Mouse (Mus musculus): ENCODE results near the gene Rbm26. TPM values are rescaled to one million over a fixed set of nuclear protein-coding genes. Genes with fewer than 3 reads are reported as not detected.

Rbm26 gene
- polyA plus RNA-seq, 1 experiment from 2014 or later = 27.0 TPM

DNA sequence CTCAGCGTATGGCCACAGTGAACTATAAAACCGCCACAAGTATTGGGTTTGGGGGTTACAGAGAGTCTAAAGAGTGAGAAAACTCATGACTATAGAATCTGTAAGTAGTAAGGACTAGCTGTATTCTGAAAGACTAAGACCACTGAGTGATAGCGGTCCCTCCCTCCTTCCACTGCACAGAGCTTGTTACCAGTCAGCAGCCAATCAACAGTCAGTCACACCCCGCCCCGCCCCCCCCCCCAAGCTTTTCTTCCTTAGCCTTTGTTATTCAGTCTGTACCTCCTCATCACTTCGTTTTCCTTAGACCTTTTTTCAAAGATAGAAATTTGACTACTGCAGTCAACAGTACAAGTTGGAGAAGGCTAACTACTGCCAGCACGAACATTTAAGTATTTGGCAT, 1.9 kb upstream of the Rbm26 start:
- H3K27me3 ChIP-seq (ENCODE audit: control insufficient read depth, insufficient read depth, low read depth, low read length) = no peaks in the 10 kb centered on the region
- no peak overlapping the region for H3K9ac ChIP-seq (ENCODE audit: low read length)
- H3K4me3 ChIP-seq (ENCODE audit: low read length) = no peak overlapping the region
- H3K4me1 ChIP-seq (replicated peaks; ENCODE audit: control insufficient read depth, insufficient read depth, low read length) = peaks cover 14% of the 10 kb centered on the region
- H3K4me2 ChIP-seq (ENCODE audit: low read depth, low read length) = no peak overlapping the region
- no peaks in the 10 kb centered on the region for H3K9me3 ChIP-seq (ENCODE audit: control insufficient read depth, low read length)
- no peak overlapping the region for H3K27ac ChIP-seq (ENCODE audit: low read length)
- H3K36me3 ChIP-seq (ENCODE audit: control insufficient read depth, insufficient read depth, low read length) = no peaks in the 10 kb centered on the region
- no peak for ATAC-seq (ENCODE audit: low read depth)
- 53% methylated on average over 7 of the region's 7 CpGs for WGBS

DNA sequence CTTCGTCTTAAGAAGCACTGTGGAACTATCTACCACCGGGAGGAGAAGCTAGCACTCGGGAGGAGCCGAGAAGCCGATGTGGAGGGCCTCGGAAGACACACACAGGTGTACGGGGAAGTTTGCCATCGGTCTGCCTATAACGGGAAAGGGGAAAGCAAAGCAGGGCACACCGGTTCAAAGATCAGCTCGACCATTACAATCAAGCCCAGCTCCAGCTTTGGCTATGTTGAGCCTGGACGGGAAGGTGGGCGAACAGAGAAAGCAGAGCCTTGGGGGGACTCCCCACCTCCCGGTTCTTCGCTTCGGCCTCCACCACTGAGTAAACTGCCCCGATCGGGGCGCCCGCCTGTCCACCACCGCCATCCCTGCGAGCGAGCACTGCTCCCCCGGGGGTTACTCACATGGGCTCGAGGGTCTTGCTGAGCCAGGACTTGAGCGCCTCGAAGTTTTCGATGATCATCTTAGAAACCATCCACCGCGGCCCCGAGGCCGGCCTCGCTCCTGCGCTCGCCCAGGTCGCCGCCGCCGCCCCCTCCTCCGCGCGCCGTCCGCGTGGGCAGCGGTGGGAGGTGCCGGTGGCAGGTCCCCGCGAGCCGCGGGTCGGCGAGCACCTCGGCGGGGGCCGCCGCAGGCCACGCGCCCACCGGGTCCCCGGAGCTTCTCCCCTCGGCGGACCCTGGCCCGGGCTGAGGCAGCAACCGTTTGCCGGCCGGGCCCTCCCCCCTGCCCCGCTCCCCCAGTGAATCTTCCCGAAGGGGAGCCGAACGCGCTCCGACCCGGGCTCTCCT, 552 bp downstream of the Rbm26 start:
- H3K9ac ChIP-seq (ENCODE audit: low read length) = peak overlapping the region; percentile 98
- WGBS = under 1% methylated on average over 58 of the region's 74 CpGs
- H3K27me3 ChIP-seq (ENCODE audit: control insufficient read depth, insufficient read depth, low read depth, low read length) = no peaks in the 10 kb centered on the region
- peak overlapping the region; percentile 83 for H3K27ac ChIP-seq (ENCODE audit: low read length)
- H3K9me3 ChIP-seq (ENCODE audit: control insufficient read depth, low read length) = no peaks in the 10 kb centered on the region
- peak overlapping the region; percentile 95 for H3K4me3 ChIP-seq (ENCODE audit: low read length)
- H3K36me3 ChIP-seq (ENCODE audit: control insufficient read depth, insufficient read depth, low read length) = no peaks in the 10 kb centered on the region
- ATAC-seq (ENCODE audit: low read depth) = peak; percentile 76
- peaks cover 17% of the 10 kb centered on the region for H3K4me1 ChIP-seq (replicated peaks; ENCODE audit: control insufficient read depth, insufficient read depth, low read length)
- H3K4me2 ChIP-seq (ENCODE audit: low read depth, low read length) = peak overlapping the region; percentile 76

DNA sequence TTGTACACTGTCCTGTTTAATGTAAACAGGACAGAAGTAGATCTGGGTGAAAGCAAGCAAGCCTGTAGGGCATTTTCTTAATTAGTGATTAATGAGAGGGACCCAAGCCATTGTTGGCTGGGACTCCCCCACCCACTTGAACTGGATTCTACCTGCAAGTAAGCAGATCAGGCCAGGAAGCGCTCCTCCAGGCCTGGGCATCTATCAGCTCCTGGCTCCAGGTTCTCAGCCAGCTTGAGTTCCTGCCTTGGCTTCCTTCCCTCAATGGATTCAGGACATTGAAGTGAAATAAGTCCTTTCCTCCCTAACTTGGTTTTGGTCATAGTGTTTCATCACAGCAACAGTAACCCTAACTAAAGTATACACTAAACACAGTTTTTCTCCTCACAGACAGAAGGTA, 9.9 kb downstream of the Rbm26 start:
- H3K4me3 ChIP-seq (ENCODE audit: low read length) = no peak overlapping the region
- no peak overlapping the region for H3K4me2 ChIP-seq (ENCODE audit: low read depth, low read length)
- ATAC-seq (ENCODE audit: low read depth) = no peak
- no peaks in the 10 kb centered on the region for H3K36me3 ChIP-seq (ENCODE audit: control insufficient read depth, insufficient read depth, low read length)
- no peaks in the 10 kb centered on the region for H3K9me3 ChIP-seq (ENCODE audit: control insufficient read depth, low read length)
- no peak overlapping the region for H3K9ac ChIP-seq (ENCODE audit: low read length)
- no peaks in the 10 kb centered on the region for H3K27me3 ChIP-seq (ENCODE audit: control insufficient read depth, insufficient read depth, low read depth, low read length)
- no peaks in the 10 kb centered on the region for H3K4me1 ChIP-seq (replicated peaks; ENCODE audit: control insufficient read depth, insufficient read depth, low read length)
- WGBS = 100% methylated on average over 1 of the region's 1 CpGs
- no peak overlapping the region for H3K27ac ChIP-seq (ENCODE audit: low read length)

DNA sequence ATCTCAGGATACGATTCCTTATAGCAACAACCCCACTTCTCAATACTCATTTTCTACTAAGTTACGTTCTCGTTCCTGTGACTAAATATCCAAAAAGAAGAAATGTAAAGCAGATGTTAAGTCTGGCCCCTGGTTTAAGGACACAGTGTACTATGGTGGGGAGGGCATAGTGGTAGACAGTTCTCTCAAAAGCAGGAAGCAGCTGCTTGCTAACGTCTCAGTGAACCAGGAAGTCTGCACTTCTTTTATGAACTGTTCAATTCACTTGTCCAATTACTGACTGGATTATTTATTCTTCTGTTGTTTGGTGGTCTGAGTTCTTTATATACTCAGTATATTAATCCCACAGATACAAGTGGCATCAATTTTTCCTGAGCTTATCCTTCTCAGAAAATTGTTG, 12.3 kb downstream of the Rbm26 start:
- no peak overlapping the region for H3K27ac ChIP-seq (ENCODE audit: low read length)
- no peak for ATAC-seq (ENCODE audit: low read depth)
- no peaks in the 10 kb centered on the region for H3K4me1 ChIP-seq (replicated peaks; ENCODE audit: control insufficient read depth, insufficient read depth, low read length)
- H3K9ac ChIP-seq (ENCODE audit: low read length) = no peak overlapping the region
- 74% methylated on average over 4 of the region's 4 CpGs for WGBS
- H3K4me2 ChIP-seq (ENCODE audit: low read depth, low read length) = no peak overlapping the region
- H3K9me3 ChIP-seq (ENCODE audit: control insufficient read depth, low read length) = no peaks in the 10 kb centered on the region
- no peaks in the 10 kb centered on the region for H3K27me3 ChIP-seq (ENCODE audit: control insufficient read depth, insufficient read depth, low read depth, low read length)
- no peak overlapping the region for H3K4me3 ChIP-seq (ENCODE audit: low read length)
- 0 out of 2 replicates have a peak, but pooled peaks cover 2% of the 10 kb centered on the region for H3K36me3 ChIP-seq (ENCODE audit: control insufficient read depth, insufficient read depth, low read length)

DNA sequence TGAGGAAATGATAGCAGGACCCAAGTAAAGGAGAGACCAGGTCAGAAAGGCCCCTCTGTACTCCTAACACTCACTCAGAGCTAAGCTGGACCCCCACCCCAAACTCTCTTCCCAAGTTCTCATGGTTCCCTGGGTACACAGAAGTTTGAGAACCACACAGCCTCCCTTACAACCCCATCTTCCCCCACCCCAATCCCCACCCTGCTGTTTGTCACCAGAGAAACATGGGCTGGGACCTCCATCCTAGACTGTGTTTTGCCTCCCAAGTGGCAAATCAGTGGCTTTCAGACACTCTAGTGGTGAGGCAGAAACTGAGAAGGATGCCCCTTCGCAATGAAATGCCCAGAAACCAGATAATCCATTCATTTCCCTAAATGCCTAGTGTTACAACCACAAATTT, 15.8 kb downstream of the Rbm26 start:
- Histone ChIP-seq H3K4me2 (ENCODE audit: low read depth, low read length) (no peak overlapping the region), H3K27ac (ENCODE audit: low read length) (no peak overlapping the region), H3K9me3 (ENCODE audit: control insufficient read depth, low read length) (no peaks in the 10 kb centered on the region), H3K9ac (ENCODE audit: low read length) (no peak overlapping the region), H3K4me1 (replicated peaks; ENCODE audit: control insufficient read depth, insufficient read depth, low read length) (no peaks in the 10 kb centered on the region), H3K4me3 (ENCODE audit: low read length) (no peak overlapping the region), H3K27me3 (ENCODE audit: control insufficient read depth, insufficient read depth, low read depth, low read length) (no peaks in the 10 kb centered on the region), H3K36me3 (ENCODE audit: control insufficient read depth, insufficient read depth, low read length) (peaks cover 10% of the 10 kb centered on the region; the same call in 1 of the 2 replicates)
- ATAC-seq (ENCODE audit: low read depth) = no peak
- WGBS = 89% methylated on average over 1 of the region's 1 CpGs

DNA sequence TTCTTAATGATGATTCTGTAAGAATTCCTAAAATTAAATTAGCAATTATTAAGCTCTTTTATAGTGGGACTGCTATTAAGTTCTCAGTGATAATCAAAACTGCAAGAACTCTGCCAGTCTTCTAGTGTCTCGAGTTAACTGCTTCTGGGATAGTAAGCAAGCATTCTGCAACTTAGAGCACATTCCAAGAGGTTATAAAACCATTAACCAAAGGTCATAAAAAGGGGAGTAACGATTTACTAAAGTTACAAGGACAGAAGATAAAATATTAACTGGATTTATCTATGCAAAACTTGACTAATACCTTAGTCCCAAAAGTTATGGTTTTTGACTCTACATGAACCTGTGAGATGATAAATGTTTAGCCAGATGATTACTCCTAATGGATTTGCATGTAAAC, 18.6 kb downstream of the Rbm26 start:
- no peak overlapping the region for H3K9ac ChIP-seq (ENCODE audit: low read length)
- ATAC-seq (ENCODE audit: low read depth) = no peak
- 76% methylated on average over 2 of the region's 2 CpGs for WGBS

DNA sequence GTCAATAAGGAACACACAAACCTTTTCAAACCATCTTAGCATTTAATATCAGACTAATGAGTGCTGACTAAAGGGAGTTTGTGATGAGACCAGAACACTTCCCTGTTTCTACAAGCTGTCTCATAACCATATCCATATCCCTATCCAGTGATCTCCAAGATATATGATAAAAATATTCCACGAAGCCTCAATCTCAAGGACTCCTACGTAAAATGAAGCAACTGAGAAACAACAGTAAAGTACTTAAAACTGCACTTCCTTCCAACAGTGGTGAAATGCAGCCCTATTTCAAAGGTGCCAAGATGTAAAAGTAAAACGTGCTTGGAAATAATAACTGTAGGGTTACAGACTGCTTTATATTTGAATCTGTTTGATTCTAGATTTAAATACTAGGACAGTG, 43.1 kb downstream of the Rbm26 start:
- 93% methylated on average over 3 of the region's 3 CpGs for WGBS
- peaks cover 14% of the 10 kb centered on the region for H3K36me3 ChIP-seq (ENCODE audit: control insufficient read depth, insufficient read depth, low read length)
- H3K4me1 ChIP-seq (replicated peaks; ENCODE audit: control insufficient read depth, insufficient read depth, low read length) = no peaks in the 10 kb centered on the region
- ATAC-seq (ENCODE audit: low read depth) = no peak
- no peaks in the 10 kb centered on the region for H3K27me3 ChIP-seq (ENCODE audit: control insufficient read depth, insufficient read depth, low read depth, low read length)
- H3K9me3 ChIP-seq (ENCODE audit: control insufficient read depth, low read length) = no peaks in the 10 kb centered on the region
- no peak overlapping the region for H3K9ac ChIP-seq (ENCODE audit: low read length)
- no peak overlapping the region for H3K27ac ChIP-seq (ENCODE audit: low read length)
- H3K4me3 ChIP-seq (ENCODE audit: low read length) = no peak overlapping the region
- no peak overlapping the region for H3K4me2 ChIP-seq (ENCODE audit: low read depth, low read length)

More for the DNA sequence above, 18.6 kb downstream of the Rbm26 start:
- H3K9me3 ChIP-seq (ENCODE audit: control insufficient read depth, low read length) = no peaks in the 10 kb centered on the region
- H3K4me3 ChIP-seq (ENCODE audit: low read length) = no peak overlapping the region
- no peaks in the 10 kb centered on the region for H3K27me3 ChIP-seq (ENCODE audit: control insufficient read depth, insufficient read depth, low read depth, low read length)
- H3K36me3 ChIP-seq (ENCODE audit: control insufficient read depth, insufficient read depth, low read length) = peaks cover 10% of the 10 kb centered on the region; the same call in 1 of the 2 replicates
- no peak overlapping the region for H3K4me2 ChIP-seq (ENCODE audit: low read depth, low read length)
- H3K27ac ChIP-seq (ENCODE audit: low read length) = no peak overlapping the region
- no peaks in the 10 kb centered on the region for H3K4me1 ChIP-seq (replicated peaks; ENCODE audit: control insufficient read depth, insufficient read depth, low read length)

DNA sequence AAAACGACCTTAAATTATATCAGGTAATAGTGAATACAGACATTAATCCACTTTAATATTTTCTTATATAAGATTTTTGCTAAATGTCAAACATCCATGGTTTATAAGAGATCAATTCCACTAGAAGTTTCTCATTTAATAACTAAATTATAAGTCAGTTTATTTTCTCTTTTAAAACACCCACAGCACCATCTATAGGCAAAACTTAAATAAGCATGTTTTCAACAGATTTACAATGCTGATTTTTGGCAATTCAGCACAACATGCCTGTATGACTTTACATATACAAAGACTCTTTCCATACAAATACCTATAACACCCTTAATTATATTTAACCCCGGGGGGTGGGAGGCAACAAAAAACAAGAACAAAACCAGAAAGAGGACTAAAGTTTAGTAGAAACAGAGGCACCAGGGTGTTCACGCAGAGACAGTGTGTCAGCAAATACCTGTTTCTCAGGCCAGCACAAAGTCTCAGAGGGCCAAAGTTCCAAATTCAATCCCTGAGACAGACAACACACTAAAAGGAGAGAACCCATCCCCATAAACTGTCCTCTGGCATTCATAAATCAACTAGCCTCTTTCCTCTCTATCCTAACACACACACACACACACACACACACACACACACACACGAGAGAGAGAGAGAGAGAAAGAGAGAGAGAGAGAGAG, 49.3 kb downstream of the Rbm26 start:
- peaks cover 15% of the 10 kb centered on the region for H3K36me3 ChIP-seq (ENCODE audit: control insufficient read depth, insufficient read depth, low read length)

DNA sequence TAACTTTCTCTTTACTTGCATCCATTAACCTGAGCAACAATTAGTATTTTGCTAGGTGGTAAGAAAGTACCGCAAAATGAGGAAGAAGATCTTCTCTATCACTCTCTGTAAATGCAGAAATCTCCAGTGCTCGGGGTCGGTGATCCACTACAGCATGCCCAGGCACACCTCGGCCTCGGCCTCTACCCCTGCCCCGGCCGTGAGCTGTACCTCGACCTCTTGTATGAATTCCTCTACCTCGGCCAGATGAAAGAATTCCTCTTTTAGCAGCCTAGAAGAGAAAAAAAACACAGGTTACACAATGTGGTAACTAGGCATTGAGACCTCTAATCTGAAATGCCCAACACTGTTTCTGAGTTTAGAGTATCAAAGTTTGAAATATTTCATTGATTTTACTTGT, 52.6 kb downstream of the Rbm26 start:
- no peaks in the 10 kb centered on the region for H3K4me1 ChIP-seq (replicated peaks; ENCODE audit: control insufficient read depth, insufficient read depth, low read length)
- no peak overlapping the region for H3K4me3 ChIP-seq (ENCODE audit: low read length)
- H3K4me2 ChIP-seq (ENCODE audit: low read depth, low read length) = no peak overlapping the region
- H3K9me3 ChIP-seq (ENCODE audit: control insufficient read depth, low read length) = no peaks in the 10 kb centered on the region
- WGBS = 85% methylated on average over 9 of the region's 9 CpGs
- no peak for ATAC-seq (ENCODE audit: low read depth)
- no peak overlapping the region for H3K9ac ChIP-seq (ENCODE audit: low read length)
- no peaks in the 10 kb centered on the region for H3K27me3 ChIP-seq (ENCODE audit: control insufficient read depth, insufficient read depth, low read depth, low read length)
- peaks cover 19% of the 10 kb centered on the region for H3K36me3 ChIP-seq (ENCODE audit: control insufficient read depth, insufficient read depth, low read length)
- H3K27ac ChIP-seq (ENCODE audit: low read length) = no peak overlapping the region

More for the DNA sequence above, 49.3 kb downstream of the Rbm26 start:
- no peak overlapping the region for H3K27ac ChIP-seq (ENCODE audit: low read length)
- H3K27me3 ChIP-seq (ENCODE audit: control insufficient read depth, insufficient read depth, low read depth, low read length) = no peaks in the 10 kb centered on the region
- ATAC-seq (ENCODE audit: low read depth) = no peak
- no peak overlapping the region for H3K4me2 ChIP-seq (ENCODE audit: low read depth, low read length)
- no peaks in the 10 kb centered on the region for H3K4me1 ChIP-seq (replicated peaks; ENCODE audit: control insufficient read depth, insufficient read depth, low read length)
- 90% methylated on average over 4 of the region's 4 CpGs for WGBS
- no peak overlapping the region for H3K9ac ChIP-seq (ENCODE audit: low read length)
- no peak overlapping the region for H3K4me3 ChIP-seq (ENCODE audit: low read length)
- no peaks in the 10 kb centered on the region for H3K9me3 ChIP-seq (ENCODE audit: control insufficient read depth, low read length)

Measured in lung, embryonic 16.5 days (tissue).